Mouse (Mus musculus) myocyte (in vitro differentiated cells): Measurements from ENCODE around the gene 1700025G04Rik. TPM values are rescaled to one million over a fixed set of nuclear protein-coding genes. Genes with fewer than 3 reads are reported as not detected.

Experiments used
- H3K27me3 ChIP-seq: one replicate; pipeline ENCODE4 v1.6.1; 2011; ENCODE audit not compliant: control insufficient read depth, insufficient read depth, insufficient read length
- H3K36me3 ChIP-seq: one replicate; pipeline ENCODE4 v1.6.1; 2011; ENCODE audit not compliant: control insufficient read depth, insufficient read depth
- H3K4me2 ChIP-seq: one replicate; pipeline ENCODE4 v1.6.1; 2011; ENCODE audit warnings: low read depth, control low read depth
- H3K4me3 ChIP-seq: one replicate; pipeline ENCODE4 v1.5.1; 2011; ENCODE audit warnings: mild to moderate bottlenecking, control low read depth, moderate library complexity
- H3K79me2 ChIP-seq: one replicate; pipeline ENCODE4 v1.6.1; 2011; ENCODE audit not compliant: control insufficient read depth, insufficient read depth
- H3ac ChIP-seq: one replicate; pipeline ENCODE4 v1.6.1; 2011; ENCODE audit not compliant: control insufficient read depth, insufficient read length
- CEBPB ChIP-seq: IDR thresholded peaks from 2 replicates; pipeline ENCODE4 v1.6.1; 2011; ENCODE audit warnings: mild to moderate bottlenecking, moderate library complexity; ENCODE audit not compliant: poor library complexity, insufficient read depth, severe bottlenecking
- E2F4 ChIP-seq: IDR thresholded peaks from one replicate; pipeline ENCODE4 v1.6.1; 2011; ENCODE audit warnings: mild to moderate bottlenecking, control low read depth, moderate library complexity; ENCODE audit not compliant: insufficient read depth
- MAX ChIP-seq: IDR thresholded peaks from one replicate; pipeline ENCODE4 v1.6.1; 2011; ENCODE audit warnings: low read depth, mild to moderate bottlenecking, control low read depth
- MYOD1 ChIP-seq, 3 experiments: IDR thresholded peaks; one replicate each; pipeline ENCODE4 v1.6.1; 2011; ENCODE audit warnings: control low read depth in 2 of 3, low read depth in 2 of 3, mild to moderate bottlenecking in 2 of 3, moderate library complexity in 1 of 3; ENCODE audit not compliant: insufficient read length in 2 of 3, control insufficient read depth in 1 of 3
- MYOG ChIP-seq, 3 experiments: IDR thresholded peaks; one replicate each; pipeline ENCODE4 v1.6.1; 2011; ENCODE audit warnings: control low read depth in 2 of 3, low read depth in 2 of 3, mild to moderate bottlenecking in 2 of 3; ENCODE audit not compliant: insufficient read length in 2 of 3, control insufficient read depth in 1 of 3, insufficient read depth in 1 of 3
- POLR2A ChIP-seq: IDR thresholded peaks from one replicate; pipeline ENCODE4 v1.6.1; 2011; ENCODE audit warnings: low read depth, mild to moderate bottlenecking, control low read depth, moderate library complexity; ENCODE audit not compliant: insufficient read length
- POLR2AphosphoS2 ChIP-seq: IDR thresholded peaks from one replicate; pipeline ENCODE4 v1.6.1; 2011; ENCODE audit warnings: low read depth, control low read depth; ENCODE audit not compliant: insufficient read length
- REST ChIP-seq: IDR thresholded peaks from one replicate; pipeline ENCODE4 v1.6.1; 2011; ENCODE audit warnings: mild to moderate bottlenecking, control low read depth, moderate library complexity; ENCODE audit not compliant: insufficient read depth, insufficient read length
- SRF ChIP-seq: IDR thresholded peaks from one replicate; pipeline ENCODE4 v1.6.1; 2011; ENCODE audit warnings: low read depth; ENCODE audit not compliant: control insufficient read depth, insufficient read length
- TCF12 ChIP-seq: IDR thresholded peaks from one replicate; pipeline ENCODE4 v1.6.1; 2011; ENCODE audit warnings: mild to moderate bottlenecking, control low read depth; ENCODE audit not compliant: poor library complexity, insufficient read depth, severe bottlenecking
- TCF3 ChIP-seq: IDR thresholded peaks from one replicate; pipeline ENCODE4 v1.6.1; 2011; ENCODE audit warnings: low read depth, control low read depth; ENCODE audit not compliant: insufficient read length
- USF1 ChIP-seq: IDR thresholded peaks from one replicate; pipeline ENCODE4 v1.6.1; 2011; ENCODE audit warnings: low read depth, mild to moderate bottlenecking, control low read depth, moderate library complexity
- polyA plus RNA-seq: library from polyadenylated mRNA; unstranded; fragments of >200 nt; fragmentation: generic; extraction: Trizol; gene quantifications from one replicate; pipeline ENCODE4 v1.2.1, GENCODE M21; 2012; ENCODE audit warnings: missing spikeins

The 1700025G04Rik gene
- polyA plus RNA-seq, 1 experiment = 3.3 TPM

DNA sequence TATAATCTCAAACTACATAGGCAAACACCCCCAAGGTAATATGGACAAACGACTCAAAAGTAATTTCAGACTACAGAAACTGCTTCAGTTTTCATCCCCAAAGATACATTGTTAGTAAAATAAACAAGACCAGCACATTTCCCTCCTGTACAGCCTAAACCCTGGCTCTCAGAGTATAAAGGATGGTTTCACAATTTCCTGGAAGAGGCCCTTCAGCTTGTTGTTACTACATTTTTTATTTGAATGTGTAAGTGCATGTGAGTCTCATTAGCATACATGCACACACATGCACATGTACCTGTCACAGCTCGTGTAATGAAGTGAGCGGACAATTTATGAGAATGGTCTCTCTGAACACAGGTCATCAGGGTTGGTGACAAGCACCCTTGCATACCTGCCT, 31.1 kb downstream of the 1700025G04Rik start:
- Histone ChIP-seq H3ac (no peak overlapping the region), H3K27me3 (no peaks in the 10 kb centered on the region), H3K79me2 (no peaks in the 10 kb centered on the region), H3K4me3 (no peak overlapping the region), H3K4me2 (no peak overlapping the region), H3K36me3 (no peaks in the 10 kb centered on the region)
- TF ChIP-seq E2F4 = no peak

DNA sequence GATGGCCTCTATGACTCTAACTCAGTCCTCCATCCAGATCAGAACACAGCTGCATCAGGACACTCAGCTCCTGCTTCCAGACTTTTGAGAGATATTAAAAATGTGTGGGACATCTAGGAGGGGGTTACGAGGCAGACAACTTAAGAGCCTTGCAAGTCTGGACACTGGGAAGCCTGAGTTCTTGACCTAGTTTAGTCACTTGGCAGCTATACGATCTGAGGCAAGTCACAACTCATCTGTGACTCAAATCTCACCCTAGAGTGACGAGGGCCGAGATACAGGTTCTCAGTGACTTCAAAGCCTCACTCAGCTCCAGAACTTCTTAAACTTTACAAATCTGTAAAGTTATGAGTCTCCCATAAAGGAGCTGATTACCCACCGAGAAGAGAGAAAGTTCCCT, 36.8 kb downstream of the 1700025G04Rik start:
- Histone ChIP-seq H3K27me3 (no peaks in the 10 kb centered on the region), H3ac (no peak overlapping the region), H3K79me2 (no peaks in the 10 kb centered on the region), H3K36me3 (no peaks in the 10 kb centered on the region), H3K4me2 (no peak overlapping the region), H3K4me3 (no peak overlapping the region)
- no peak for TF ChIP-seq POLR2A
- no peak for TF ChIP-seq CEBPB
- TF ChIP-seq MYOG (IDR thresholded peaks at IDR 0.05; ENCODE audit: control insufficient read depth in 1 of 3, insufficient read depth in 1 of 3, insufficient read length in 2 of 3, low read depth in 2 of 3) = no peak
- TF ChIP-seq MAX = no peak
- no peak for TF ChIP-seq SRF
- TF ChIP-seq MYOD1 (IDR thresholded peaks at IDR 0.05; ENCODE audit: control insufficient read depth in 1 of 3, insufficient read length in 2 of 3, low read depth in 2 of 3) = no peak
- no peak for TF ChIP-seq TCF3
- no peak for TF ChIP-seq E2F4
- no peak for TF ChIP-seq POLR2AphosphoS2
- TF ChIP-seq USF1 = no peak

DNA sequence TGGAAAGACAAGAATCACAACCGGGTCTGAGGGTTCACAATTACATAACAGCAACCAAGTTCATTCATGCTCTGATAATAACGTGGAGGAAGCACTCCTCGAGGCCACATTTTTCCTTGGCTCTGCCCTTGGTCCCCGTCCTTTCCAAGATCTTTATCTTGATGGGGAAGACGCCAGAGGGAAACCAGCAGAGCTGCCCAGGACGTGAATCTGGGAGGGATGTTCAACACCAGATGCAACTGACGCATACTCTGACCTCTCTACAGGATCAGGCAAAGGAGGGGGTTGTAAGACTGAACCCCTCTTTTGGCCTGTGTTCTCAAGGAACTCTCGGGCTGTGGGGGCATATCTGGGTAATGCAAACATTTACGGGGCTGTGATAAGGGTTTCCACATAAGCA, 38.1 kb downstream of the 1700025G04Rik start:
- Histone ChIP-seq H3K4me2 (no peak overlapping the region), H3K27me3 (no peaks in the 10 kb centered on the region), H3K36me3 (no peaks in the 10 kb centered on the region), H3ac (no peak overlapping the region), H3K79me2 (no peaks in the 10 kb centered on the region), H3K4me3 (no peak overlapping the region)
- TF ChIP-seq REST (no peak), MAX (no peak), SRF (no peak), E2F4 (no peak), USF1 (no peak), CEBPB (no peak), POLR2A (no peak), POLR2AphosphoS2 (no peak), TCF3 (no peak), MYOD1 (IDR thresholded peaks at IDR 0.05; ENCODE audit: control insufficient read depth in 1 of 3, insufficient read length in 2 of 3, low read depth in 2 of 3) (no peak), MYOG (IDR thresholded peaks at IDR 0.05; ENCODE audit: control insufficient read depth in 1 of 3, insufficient read depth in 1 of 3, insufficient read length in 2 of 3, low read depth in 2 of 3) (no peak), TCF12 (no peak)

DNA sequence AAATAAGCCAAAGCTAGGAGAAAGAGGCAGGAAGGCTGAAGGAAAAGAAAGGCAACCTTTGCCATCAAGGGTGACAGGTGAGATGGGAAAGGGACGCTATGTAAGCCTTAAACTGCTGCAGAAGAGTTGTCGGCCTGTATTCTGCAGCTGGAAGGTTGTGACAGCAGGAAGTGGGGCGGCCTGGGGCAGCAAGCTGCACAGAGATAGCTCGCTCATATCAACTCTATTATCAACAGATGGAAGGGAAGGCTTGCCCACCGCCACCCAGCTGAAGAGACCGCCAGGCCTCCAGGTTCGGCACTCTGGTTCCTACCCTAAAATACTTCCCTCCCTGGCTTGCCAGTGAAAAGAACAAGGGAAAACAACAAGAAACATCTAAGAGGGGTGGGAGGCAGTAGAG, 39.9 kb downstream of the 1700025G04Rik start:
- no peaks in the 10 kb centered on the region for H3K79me2 ChIP-seq
- H3K27me3 ChIP-seq = no peaks in the 10 kb centered on the region
- H3K36me3 ChIP-seq = no peaks in the 10 kb centered on the region
- H3K4me3 ChIP-seq = no peak overlapping the region
- H3K4me2 ChIP-seq = no peak overlapping the region
- H3ac ChIP-seq = no peak overlapping the region
- no peak for TF ChIP-seq POLR2A
- TF ChIP-seq CEBPB = no peak
- no peak for TF ChIP-seq MYOD1 (IDR thresholded peaks at IDR 0.05; ENCODE audit: control insufficient read depth in 1 of 3, insufficient read length in 2 of 3, low read depth in 2 of 3)
- TF ChIP-seq SRF = no peak
- no peak for TF ChIP-seq POLR2AphosphoS2
- TF ChIP-seq E2F4 = no peak
- TF ChIP-seq TCF3 = no peak
- no peak for TF ChIP-seq USF1
- TF ChIP-seq MAX = no peak
- TF ChIP-seq TCF12 = no peak
- TF ChIP-seq MYOG (IDR thresholded peaks at IDR 0.05; ENCODE audit: control insufficient read depth in 1 of 3, insufficient read depth in 1 of 3, insufficient read length in 2 of 3, low read depth in 2 of 3) = no peak
- TF ChIP-seq REST = no peak

DNA sequence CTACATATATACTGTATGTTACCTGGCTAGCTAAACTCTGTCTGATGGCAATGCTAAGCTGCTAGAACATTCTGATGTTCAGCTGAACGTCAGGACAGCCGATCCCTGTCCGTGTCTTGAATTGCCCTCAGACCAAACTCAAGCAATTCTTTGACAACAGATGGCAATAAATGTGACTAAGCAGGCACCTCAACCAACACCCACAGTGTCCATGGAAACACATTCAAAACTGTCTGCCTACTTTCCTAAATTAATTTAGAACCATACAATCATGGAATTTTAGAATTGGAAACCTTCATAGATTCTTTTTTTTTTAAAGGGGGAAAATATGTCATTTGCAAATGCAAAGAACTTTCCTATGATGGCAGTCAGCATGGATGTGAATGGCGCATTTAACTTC, 41.6 kb downstream of the 1700025G04Rik start:
- Histone ChIP-seq H3ac (no peak overlapping the region), H3K36me3 (no peaks in the 10 kb centered on the region), H3K79me2 (no peaks in the 10 kb centered on the region), H3K4me3 (no peak overlapping the region), H3K27me3 (no peaks in the 10 kb centered on the region), H3K4me2 (no peak overlapping the region)
- no peak for TF ChIP-seq MAX
- no peak for TF ChIP-seq TCF3
- no peak for TF ChIP-seq POLR2AphosphoS2
- TF ChIP-seq MYOD1 (IDR thresholded peaks at IDR 0.05; ENCODE audit: control insufficient read depth in 1 of 3, insufficient read length in 2 of 3, low read depth in 2 of 3) = no peak
- TF ChIP-seq POLR2A = no peak
- TF ChIP-seq CEBPB = no peak
- TF ChIP-seq REST = no peak
- TF ChIP-seq E2F4 = no peak
- TF ChIP-seq TCF12 = no peak
- no peak for TF ChIP-seq USF1
- TF ChIP-seq MYOG (IDR thresholded peaks at IDR 0.05; ENCODE audit: control insufficient read depth in 1 of 3, insufficient read depth in 1 of 3, insufficient read length in 2 of 3, low read depth in 2 of 3) = no peak
- TF ChIP-seq SRF = no peak
